Mouse (Mus musculus) CD4-positive helper T cell, adult 2 months (primary cell): Measurements from ENCODE around the gene Dusp6.
"Not testable (repeated sequence)": the region's sequence is repeated elsewhere in the genome, so short reads cannot be mapped to it uniquely, and the experiment has no call there.

Experiments
- DNase-seq: peaks from one replicate; pipeline ENCODE4 v3.0.0-alpha.2; 2012; ENCODE audit warnings: low read depth, missing footprints, low spot score

Gene Dusp6

GRCm38 (mm10) chr10:99262867-99263379 is at the start of gene Dusp6:
TSS of gene Dusp6 (plus strand) at chr10:99263231.
- DNase-seq = peak; percentile 96

- no peak for DNase-seq
Measured at GRCm38 (mm10) chr10:99214421-99215299, 48.4 kb upstream of the Dusp6 start.

- DNase-seq = not testable (repeated sequence)
Measured at GRCm38 (mm10) chr10:99216570-99216969, 46.5 kb upstream of the Dusp6 start.

- DNase-seq = no peak
Measured at GRCm38 (mm10) chr10:99221540-99221939, 41.5 kb upstream of the Dusp6 start.

GRCm38 (mm10) chr10:99222726-99223125 is 40.3 kb upstream of the Dusp6 start:
- no peak for DNase-seq

GRCm38 (mm10) chr10:99224218-99224617 is 38.8 kb upstream of the Dusp6 start:
- no peak for DNase-seq

GRCm38 (mm10) chr10:99226782-99227181 is 36.2 kb upstream of the Dusp6 start:
- DNase-seq = no peak

- DNase-seq = no peak
Measured at GRCm38 (mm10) chr10:99227968-99228864, 34.8 kb upstream of the Dusp6 start.

GRCm38 (mm10) chr10:99229031-99229684 is 33.9 kb upstream of the Dusp6 start:
- DNase-seq = no peak

GRCm38 (mm10) chr10:99232518-99233227 is 30.4 kb upstream of the Dusp6 start:
- no peak for DNase-seq

- DNase-seq = no peak
Measured at GRCm38 (mm10) chr10:99234336-99234735, 28.7 kb upstream of the Dusp6 start.

- no peak for DNase-seq
Measured at GRCm38 (mm10) chr10:99235081-99235480, 27.9 kb upstream of the Dusp6 start.

- DNase-seq = no peak
Measured at GRCm38 (mm10) chr10:99237205-99237832, 25.7 kb upstream of the Dusp6 start.

- DNase-seq = no peak
Measured at GRCm38 (mm10) chr10:99238537-99238936, 24.5 kb upstream of the Dusp6 start.

- peak; percentile 78 for DNase-seq
Measured at GRCm38 (mm10) chr10:99241284-99241828, 21.7 kb upstream of the Dusp6 start.

GRCm38 (mm10) chr10:99241829-99242711 is 21.0 kb upstream of the Dusp6 start:
- DNase-seq = peak; percentile 90

- no peak for DNase-seq
Measured at GRCm38 (mm10) chr10:99242721-99243120, 20.3 kb upstream of the Dusp6 start.

GRCm38 (mm10) chr10:99243907-99244489 is 19.0 kb upstream of the Dusp6 start:
- no peak for DNase-seq
